Mouse (Mus musculus): Measurements from ENCODE around the gene Gtf2a2.

Gene Gtf2a2

GRCm38 (mm10) chr9:70067497-70067896 is 55.1 kb downstream of the Gtf2a2 start:
- no peak for DNase-seq

GRCm38 (mm10) chr9:70069961-70070435 is 57.6 kb downstream of the Gtf2a2 start:
- no peak for DNase-seq

DNA sequence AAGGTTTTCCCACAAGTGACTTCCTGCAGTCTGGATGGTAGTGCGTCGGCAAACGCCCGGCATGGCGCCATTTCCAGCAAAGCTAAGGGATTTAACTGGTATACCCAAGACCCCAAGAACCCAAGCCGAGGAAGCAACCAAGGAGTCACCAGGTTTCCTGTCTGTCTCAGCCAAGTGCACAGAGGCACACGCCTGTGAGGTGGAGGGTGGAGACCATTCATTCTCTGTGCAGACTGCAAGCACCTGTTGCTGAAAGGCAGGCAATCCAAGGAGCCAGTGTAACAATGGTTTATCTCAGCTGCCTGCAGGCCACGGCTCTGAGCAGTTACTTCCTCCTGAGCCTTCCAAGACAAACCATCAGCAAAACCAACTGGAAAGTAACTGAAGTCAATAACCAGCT is 60.0 kb downstream of the Gtf2a2 start:
- DNase-seq = no peak

All from cerebellum, postnatal 25 days (tissue).